Mouse (Mus musculus) adrenal gland, postnatal 4 days (tissue): ENCODE data around the gene Rnf126. TPM values are rescaled to one million over a fixed set of nuclear protein-coding genes. Genes with fewer than 3 reads are reported as not detected.

Experiments used
- DNase-seq, 2 experiments: peaks; one replicate each; pipeline ENCODE4 v3.0.0; 2021 to 2022; ENCODE audit warnings: low spot score in 2 of 2, mixed read lengths in 2 of 2
- total RNA-seq, 2 experiments: library from RNA; stranded (reverse); gene quantifications; 2 replicates each; pipeline ENCODE4 v1.2.3; 2021

Rnf126 gene
- total RNA-seq, 2 experiments from 2014 or later = 60.7 to 61.7 TPM

GRCm38 (mm10) chr10:79793051-79793737 is 26.4 kb upstream of the Rnf126 start, which contains the start of gene Palm:
Palm (plus strand) TSS chr10:79793572.
- peak; percentile 58 to 59 for DNase-seq

- no peak for DNase-seq
These were observed 25.7 kb upstream of the Rnf126 start for GRCm38 (mm10) chr10:79792339-79793040.

GRCm38 (mm10) chr10:79790861-79791260 is 24.1 kb upstream of the Rnf126 start, which contains the start of gene Prss57:
Prss57 (minus strand) TSS chr10:79790961.
- DNase-seq = no peak

GRCm38 (mm10) chr10:79789581-79789980 is 22.8 kb upstream of the Rnf126 start:
- no peak for DNase-seq

- peak in 1 of 2 experiments; percentile 67 for DNase-seq
These were observed 21.8 kb upstream of the Rnf126 start for GRCm38 (mm10) chr10:79788386-79789158.

- no peak for DNase-seq
These were observed 17.4 kb upstream of the Rnf126 start for GRCm38 (mm10) chr10:79783920-79784800.

- DNase-seq = no peak
These were observed 16.3 kb upstream of the Rnf126 start for GRCm38 (mm10) chr10:79783050-79783449.

GRCm38 (mm10) chr10:79781956-79782355 is 15.2 kb upstream of the Rnf126 start:
- DNase-seq = no peak

GRCm38 (mm10) chr10:79781139-79781538 is 14.4 kb upstream of the Rnf126 start:
- DNase-seq = no peak

- peak in 1 of 2 experiments; percentile 27 for DNase-seq
These were observed 13.9 kb upstream of the Rnf126 start for GRCm38 (mm10) chr10:79780664-79781015.

- DNase-seq = peak; percentile 88 to 91
These were observed 13.3 kb upstream of the Rnf126 start for GRCm38 (mm10) chr10:79779784-79780663.

- DNase-seq = no peak
These were observed 12.4 kb upstream of the Rnf126 start for GRCm38 (mm10) chr10:79779193-79779592.

GRCm38 (mm10) chr10:79778006-79778405 is 11.3 kb upstream of the Rnf126 start:
- no peak for DNase-seq

GRCm38 (mm10) chr10:79777103-79777531 is 10.4 kb upstream of the Rnf126 start, which contains the start of gene Fstl3:
Fstl3 (plus strand) TSS chr10:79777272.
- no peak for DNase-seq

GRCm38 (mm10) chr10:79774486-79775279 is 7.9 kb upstream of the Rnf126 start:
- no peak for DNase-seq

- no peak for DNase-seq
These were observed 6.5 kb upstream of the Rnf126 start for GRCm38 (mm10) chr10:79773208-79773607.

GRCm38 (mm10) chr10:79772320-79772719 is 5.6 kb upstream of the Rnf126 start:
- DNase-seq = no peak

GRCm38 (mm10) chr10:79769329-79769728 is 2.6 kb upstream of the Rnf126 start:
- DNase-seq = no peak

GRCm38 (mm10) chr10:79768400-79768799 is 1.6 kb upstream of the Rnf126 start:
- DNase-seq = peak in 1 of 2 experiments; percentile 60
